Mouse (Mus musculus) forebrain, postnatal 0 days (tissue): ENCODE results near the gene Ptges3. TPM values are rescaled to one million over a fixed set of nuclear protein-coding genes. Genes with fewer than 3 reads are reported as not detected.
"Not testable (repeated sequence)": the region's sequence is repeated elsewhere in the genome, so short reads cannot be mapped to it uniquely, and the experiment has no call there.

Experiments used
- ATAC-seq: fragments of 200-750 bp; cut with Nextera tagmentation; 2 replicates; pipeline ENCODE4 v1.8.0; 2017; ENCODE audit warnings: mild to moderate bottlenecking, moderate library complexity
- DNase-seq: peaks from one replicate; pipeline ENCODE4 v3.0.0-alpha.2; 2015
- H3K27ac ChIP-seq: fragments of 300-500 bp; sonication (generic); 2 replicates; pipeline ENCODE4 v1.5.1; 2014; ENCODE audit warnings: low read depth, mild to moderate bottlenecking, antibody characterized with exemption, low read length, moderate library complexity, mixed read lengths
- H3K27me3 ChIP-seq: fragments of 300-500 bp; sonication (generic); 2 replicates; pipeline ENCODE4 v1.6.1; 2014; ENCODE audit warnings: mild to moderate bottlenecking, low read length, mixed read lengths; ENCODE audit not compliant: insufficient read depth
- H3K36me3 ChIP-seq: fragments of 300-500 bp; sonication (generic); 2 replicates; pipeline ENCODE4 v1.6.1; 2014; ENCODE audit warnings: mild to moderate bottlenecking, moderate library complexity; ENCODE audit not compliant: insufficient read depth
- H3K4me1 ChIP-seq: fragments of 300-500 bp; sonication (generic); 2 replicates; pipeline ENCODE4 v1.6.1; 2014; ENCODE audit warnings: antibody characterized with exemption; ENCODE audit not compliant: insufficient read depth
- H3K4me2 ChIP-seq: fragments of 300-500 bp; sonication (generic); 2 replicates; pipeline ENCODE4 v1.6.1; 2014; ENCODE audit warnings: low read depth, mild to moderate bottlenecking, moderate library complexity
- H3K4me3 ChIP-seq: fragments of 300-500 bp; sonication (generic); 2 replicates; pipeline ENCODE4 v1.5.1; 2014; ENCODE audit warnings: low read depth, low read length, mixed read lengths
- H3K9ac ChIP-seq: fragments of 300-500 bp; sonication (generic); 2 replicates; pipeline ENCODE4 v1.6.1; 2014; ENCODE audit warnings: mild to moderate bottlenecking
- H3K9me3 ChIP-seq: fragments of 300-500 bp; sonication (generic); 2 replicates; pipeline ENCODE4 v1.6.1; 2016; ENCODE audit warnings: low read length
- CTCF ChIP-seq: sonication (generic); IDR thresholded peaks from 2 replicates; pipeline ENCODE4 v1.5.1; 2016; ENCODE audit warnings: antibody characterized with exemption, control low read depth, low read depth
- WGBS: fragments of 180-500 bp; shearing (Covaris S2); extraction: QIAGEN DNeasy Blood & Tissue Kit; methylation state at CpG from one replicate; pipeline ENCODE4 v1.1.7; 2014; 5-methylcytosine and 5-hydroxymethylcytosine counted together
- polyA plus RNA-seq: library from polyadenylated mRNA; unstranded; fragments of >200 nt; fragmentation: Nextera tagmentation; extraction: Ambion mirVana; gene quantifications from 2 replicates; pipeline ENCODE4 v1.2.1, GENCODE M21; 2015
- total RNA-seq: library from RNA; depleted of rRNA; stranded (reverse); fragments of >200 nt; gene quantifications from 2 replicates; pipeline ENCODE4 v1.2.3, GENCODE M21; 2014

Gene Ptges3
- total and polyA plus RNA-seq, 2 experiments from 2014 or later, result 157 to 439 TPM

GRCm38 (mm10) chr10:128042466-128042865, 16.3 kb upstream of the Ptges3 start:
- no peak overlapping the region for H3K9ac ChIP-seq
- H3K9me3 ChIP-seq, result no peaks in the 10 kb centered on the region
- H3K36me3 ChIP-seq, result peaks cover 65% of the 10 kb centered on the region
- H3K27me3 ChIP-seq, result no peaks in the 10 kb centered on the region
- no peak overlapping the region for H3K27ac ChIP-seq
- ATAC-seq (no peak), DNase-seq (no peak)
- H3K4me2 ChIP-seq, result no peak overlapping the region
- 92% methylated on average over 3 of the region's 3 CpGs for WGBS
- no peak for TF ChIP-seq CTCF
- H3K4me1 ChIP-seq, result peaks cover 6% of the 10 kb centered on the region; the same call in 1 of the 2 replicates
- H3K4me3 ChIP-seq, result no peak overlapping the region

- 0 out of 2 replicates have a peak, but pooled peaks cover 3% of the 10 kb centered on the region for H3K4me1 ChIP-seq
- no peak overlapping the region for H3K4me3 ChIP-seq
- no peak overlapping the region for H3K27ac ChIP-seq
- 73% methylated on average over 3 of the region's 3 CpGs for WGBS
- H3K27me3 ChIP-seq, result no peaks in the 10 kb centered on the region
- no peaks in the 10 kb centered on the region for H3K9me3 ChIP-seq
- TF ChIP-seq CTCF, result no peak
- DNase-seq (no peak), ATAC-seq (no peak)
- peaks cover 72% of the 10 kb centered on the region for H3K36me3 ChIP-seq
- H3K4me2 ChIP-seq, result no peak overlapping the region
- H3K9ac ChIP-seq, result no peak overlapping the region
These were observed 15.5 kb upstream of the Ptges3 start for GRCm38 (mm10) chr10:128043041-128043835.

- WGBS, result 74% methylated on average over 8 of the region's 8 CpGs
- Histone ChIP-seq H3K4me2 (no peak overlapping the region), H3K9ac (no peak overlapping the region), H3K27me3 (no peaks in the 10 kb centered on the region), H3K4me1 (no peaks in the 10 kb centered on the region), H3K4me3 (no peak overlapping the region), H3K9me3 (no peaks in the 10 kb centered on the region), H3K36me3 (peaks cover 62% of the 10 kb centered on the region), H3K27ac (no peak overlapping the region)
- no peak for ATAC-seq
- DNase-seq, result no peak
- TF ChIP-seq CTCF, result no peak
These were observed 10.6 kb upstream of the Ptges3 start for GRCm38 (mm10) chr10:128048157-128048556.

- no peak for ATAC-seq
- Histone ChIP-seq H3K9ac (no peak overlapping the region), H3K27me3 (no peaks in the 10 kb centered on the region), H3K27ac (no peak overlapping the region), H3K4me3 (no peak overlapping the region), H3K9me3 (no peaks in the 10 kb centered on the region), H3K4me1 (no peaks in the 10 kb centered on the region), H3K36me3 (peaks cover 48% of the 10 kb centered on the region), H3K4me2 (no peak overlapping the region)
- TF ChIP-seq CTCF, result no peak
- DNase-seq, result no peak
- 100% methylated on average over 2 of the region's 2 CpGs for WGBS
These were observed 9.0 kb upstream of the Ptges3 start for GRCm38 (mm10) chr10:128049741-128050140.

GRCm38 (mm10) chr10:128050355-128050754, 8.4 kb upstream of the Ptges3 start:
- Histone ChIP-seq H3K36me3 (peaks cover 43% of the 10 kb centered on the region), H3K27ac (no peak overlapping the region), H3K4me3 (no peak overlapping the region), H3K9ac (no peak overlapping the region), H3K27me3 (no peaks in the 10 kb centered on the region), H3K9me3 (no peaks in the 10 kb centered on the region), H3K4me1 (no peaks in the 10 kb centered on the region), H3K4me2 (no peak overlapping the region)
- ATAC-seq (no peak), DNase-seq (no peak)
- 85% methylated on average over 2 of the region's 2 CpGs for WGBS
- no peak for TF ChIP-seq CTCF

GRCm38 (mm10) chr10:128051589-128051988, 7.2 kb upstream of the Ptges3 start:
- Histone ChIP-seq H3K27ac (no peak overlapping the region), H3K9me3 (no peaks in the 10 kb centered on the region), H3K36me3 (peaks cover 31% of the 10 kb centered on the region), H3K4me3 (no peak overlapping the region), H3K4me1 (no peaks in the 10 kb centered on the region), H3K4me2 (no peak overlapping the region), H3K9ac (no peak overlapping the region), H3K27me3 (no peaks in the 10 kb centered on the region)
- 96% methylated on average over 5 of the region's 5 CpGs for WGBS
- DNase-seq, result no peak
- TF ChIP-seq CTCF, result no peak
- ATAC-seq, result no peak

- not testable (repeated sequence) for H3K9ac ChIP-seq, DNase-seq, H3K27me3 ChIP-seq, H3K9me3 ChIP-seq, H3K4me2 ChIP-seq, H3K4me1 ChIP-seq, ATAC-seq, H3K4me3 ChIP-seq, H3K27ac ChIP-seq
- H3K36me3 ChIP-seq, result peaks cover 27% of the 10 kb centered on the region
- 97% methylated on average over 1 of the region's 2 CpGs for WGBS
These were observed 6.6 kb upstream of the Ptges3 start for GRCm38 (mm10) chr10:128052136-128052535.
